Mouse (Mus musculus): ENCODE measurements around the gene Lrmda. TPM values are rescaled to one million over a fixed set of nuclear protein-coding genes. Genes with fewer than 3 reads are reported as not detected.

Lrmda gene
- polyA plus RNA-seq, 1 experiment: not detected

DNA sequence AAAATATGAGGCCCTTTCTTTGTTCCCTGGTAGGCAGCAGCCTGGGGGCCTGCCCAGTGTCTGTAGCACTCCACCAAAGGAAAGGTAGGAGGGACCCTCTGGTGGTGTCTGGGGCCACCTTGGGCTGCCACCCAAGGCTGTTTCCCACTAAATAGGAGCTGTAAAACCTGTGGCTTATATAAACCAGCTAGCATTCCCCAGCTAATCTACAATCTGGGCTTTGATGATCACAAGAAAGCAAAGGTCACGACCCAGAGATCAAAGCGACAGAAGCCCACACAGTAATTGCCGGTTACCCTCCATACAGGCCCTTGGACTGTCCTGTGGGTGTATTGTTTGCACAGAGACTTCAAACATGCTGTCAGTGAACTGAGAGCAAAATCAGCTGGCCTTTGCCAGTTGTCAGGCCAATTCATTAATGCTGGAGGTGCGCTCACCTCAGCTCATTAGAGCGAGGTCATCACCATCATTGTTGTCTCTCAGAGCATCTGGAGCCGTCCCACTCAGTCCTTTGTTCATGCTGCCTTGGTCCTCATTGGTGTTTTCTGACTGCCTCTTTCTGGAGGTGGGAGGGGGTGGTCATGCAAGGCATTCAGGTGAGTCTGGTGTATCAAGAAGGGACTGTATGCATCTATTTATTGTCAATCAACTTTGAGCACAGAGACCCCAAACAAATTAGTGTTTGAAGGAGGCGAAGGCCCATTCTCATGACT lies 570.1 kb downstream of the Lrmda start:
- no peak for TF ChIP-seq POLR2A (IDR thresholded peaks at IDR 0.05; ENCODE audit: low read depth, low read length)
- TF ChIP-seq CTCF (IDR thresholded peaks at IDR 0.05; ENCODE audit: extremely low read depth, insufficient read length, insufficient replicate concordance, low read depth, low read length): no peak
- WGBS: 33% methylated on average over 7 of the region's 7 CpGs

DNA sequence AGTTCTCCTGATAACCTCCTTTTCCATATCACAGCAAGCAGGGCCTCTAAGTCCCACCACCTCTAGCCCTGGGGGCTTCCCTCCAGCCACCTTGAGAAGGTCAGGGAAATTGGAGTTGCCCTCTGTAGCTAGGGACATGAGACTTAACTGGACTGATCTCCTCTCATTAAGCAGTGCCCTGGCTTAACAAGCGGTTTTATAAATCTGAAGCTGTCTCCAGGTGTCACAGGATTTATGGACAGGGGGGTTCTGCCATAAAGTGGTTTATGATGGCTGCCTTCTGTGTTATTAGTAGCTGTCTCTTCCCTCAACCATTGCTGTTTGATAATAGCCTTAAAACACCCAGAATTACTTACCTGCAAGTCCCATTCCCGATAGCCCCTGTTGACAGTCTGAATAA lies 571.7 kb downstream of the Lrmda start:
- no peaks in the 10 kb centered on the region for H3K27me3 ChIP-seq (ENCODE audit: control insufficient read depth, insufficient read depth, low read length)
- TF ChIP-seq POLR2A (IDR thresholded peaks at IDR 0.05; ENCODE audit: low read depth, low read length) (no peak), CTCF (IDR thresholded peaks at IDR 0.05; ENCODE audit: extremely low read depth, insufficient read length, insufficient replicate concordance, low read depth, low read length) (no peak)
- H3K4me3 ChIP-seq (ENCODE audit: low read depth, low read length): no peak overlapping the region
- no peaks in the 10 kb centered on the region for H3K36me3 ChIP-seq (ENCODE audit: control insufficient read depth, insufficient read depth, low read length)
- H3K4me1 ChIP-seq (ENCODE audit: control insufficient read depth, insufficient read depth, insufficient read length, low read length): no peaks in the 10 kb centered on the region
- no peak overlapping the region for H3K27ac ChIP-seq (ENCODE audit: insufficient read depth, low read depth, low read length)
- WGBS: 58% methylated on average over 2 of the region's 2 CpGs

More for the DNA sequence above, 570.1 kb downstream of the Lrmda start:
- Histone ChIP-seq H3K4me1 (ENCODE audit: control insufficient read depth, insufficient read depth, insufficient read length, low read length) (no peaks in the 10 kb centered on the region), H3K27me3 (ENCODE audit: control insufficient read depth, insufficient read depth, low read length) (no peaks in the 10 kb centered on the region), H3K4me3 (ENCODE audit: low read depth, low read length) (no peak overlapping the region), H3K27ac (ENCODE audit: insufficient read depth, low read depth, low read length) (no peak overlapping the region), H3K36me3 (ENCODE audit: control insufficient read depth, insufficient read depth, low read length) (no peaks in the 10 kb centered on the region)

DNA sequence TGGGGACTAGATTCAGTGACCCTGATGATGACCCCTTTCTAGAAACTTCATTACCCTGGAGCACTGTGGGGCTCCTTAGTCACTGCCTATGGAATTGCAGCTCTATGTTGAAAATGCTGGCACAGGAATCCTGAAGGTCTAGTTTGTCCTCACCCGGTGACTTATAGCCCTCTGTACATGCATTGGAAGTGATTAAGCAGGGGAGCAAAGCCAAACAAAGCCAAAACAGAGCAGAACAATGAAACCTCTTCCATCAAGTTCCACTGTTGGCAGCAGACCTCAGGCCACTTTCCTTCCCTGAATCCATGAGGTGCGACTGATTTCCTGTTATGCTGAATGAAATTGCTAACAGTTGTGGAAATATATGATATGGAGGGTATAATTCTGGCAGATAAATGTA lies 578.0 kb downstream of the Lrmda start:
- H3K4me1 ChIP-seq (ENCODE audit: control insufficient read depth, insufficient read depth, insufficient read length, low read length): no peaks in the 10 kb centered on the region
- no peaks in the 10 kb centered on the region for H3K27me3 ChIP-seq (ENCODE audit: control insufficient read depth, insufficient read depth, low read length)
- no peak overlapping the region for H3K27ac ChIP-seq (ENCODE audit: insufficient read depth, low read depth, low read length)
- WGBS: 70% methylated on average over 2 of the region's 2 CpGs
- TF ChIP-seq CTCF (IDR thresholded peaks at IDR 0.05; ENCODE audit: extremely low read depth, insufficient read length, insufficient replicate concordance, low read depth, low read length) (no peak), POLR2A (IDR thresholded peaks at IDR 0.05; ENCODE audit: low read depth, low read length) (no peak)
- no peak overlapping the region for H3K4me3 ChIP-seq (ENCODE audit: low read depth, low read length)
- H3K36me3 ChIP-seq (ENCODE audit: control insufficient read depth, insufficient read depth, low read length): no peaks in the 10 kb centered on the region

DNA sequence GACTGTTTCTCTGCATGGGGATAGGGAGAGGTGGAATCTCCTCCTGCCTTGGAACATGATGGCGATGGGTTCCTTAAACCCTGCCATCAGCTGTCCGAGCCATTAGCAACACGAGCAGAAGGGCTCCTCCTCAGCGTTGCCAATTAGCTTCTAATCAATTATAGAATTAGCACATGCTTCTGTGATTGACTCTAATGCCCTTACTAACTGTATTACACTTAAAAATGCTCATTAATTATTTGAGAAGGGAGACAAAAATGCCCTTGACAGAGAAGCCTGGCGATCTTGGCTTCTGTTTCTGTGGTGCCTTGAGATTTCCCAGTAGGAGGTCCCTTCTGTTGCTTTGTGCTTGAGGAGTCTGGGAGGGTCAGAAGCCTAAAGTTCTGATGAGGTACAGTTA lies 579.1 kb downstream of the Lrmda start:
- TF ChIP-seq CTCF (IDR thresholded peaks at IDR 0.05; ENCODE audit: extremely low read depth, insufficient read length, insufficient replicate concordance, low read depth, low read length) (no peak), POLR2A (IDR thresholded peaks at IDR 0.05; ENCODE audit: low read depth, low read length) (no peak)
- Histone ChIP-seq H3K27ac (ENCODE audit: insufficient read depth, low read depth, low read length) (no peak overlapping the region), H3K36me3 (ENCODE audit: control insufficient read depth, insufficient read depth, low read length) (no peaks in the 10 kb centered on the region), H3K27me3 (ENCODE audit: control insufficient read depth, insufficient read depth, low read length) (no peaks in the 10 kb centered on the region), H3K4me1 (ENCODE audit: control insufficient read depth, insufficient read depth, insufficient read length, low read length) (no peaks in the 10 kb centered on the region), H3K4me3 (ENCODE audit: low read depth, low read length) (no peak overlapping the region)
- WGBS: 94% methylated on average over 5 of the region's 5 CpGs

DNA sequence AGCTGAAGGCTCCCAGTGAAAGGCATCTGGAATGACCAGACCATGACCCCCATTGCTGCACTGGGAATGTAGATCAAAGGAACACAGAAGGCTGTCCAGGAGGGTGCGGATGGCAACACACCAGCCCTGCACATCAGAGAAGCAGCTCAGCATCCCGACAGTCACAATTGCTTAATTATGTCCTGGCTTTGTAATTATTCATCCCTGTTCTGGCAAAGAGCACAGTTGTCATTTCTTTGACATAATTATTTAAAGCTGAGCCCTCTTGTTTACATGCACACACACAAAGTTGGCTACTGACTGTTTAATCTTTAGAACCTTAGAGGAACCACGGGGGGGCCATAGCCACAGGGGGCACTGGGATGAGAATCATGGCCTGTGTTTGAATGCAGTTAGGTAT lies 580.7 kb downstream of the Lrmda start:
- Histone ChIP-seq H3K4me3 (ENCODE audit: low read depth, low read length) (no peak overlapping the region), H3K36me3 (ENCODE audit: control insufficient read depth, insufficient read depth, low read length) (no peaks in the 10 kb centered on the region), H3K4me1 (ENCODE audit: control insufficient read depth, insufficient read depth, insufficient read length, low read length) (no peaks in the 10 kb centered on the region), H3K27ac (ENCODE audit: insufficient read depth, low read depth, low read length) (no peak overlapping the region), H3K27me3 (ENCODE audit: control insufficient read depth, insufficient read depth, low read length) (no peaks in the 10 kb centered on the region)
- 68% methylated on average over 3 of the region's 3 CpGs for WGBS
- no peak for TF ChIP-seq CTCF (IDR thresholded peaks at IDR 0.05; ENCODE audit: extremely low read depth, insufficient read length, insufficient replicate concordance, low read depth, low read length)
- no peak for TF ChIP-seq POLR2A (IDR thresholded peaks at IDR 0.05; ENCODE audit: low read depth, low read length)

DNA sequence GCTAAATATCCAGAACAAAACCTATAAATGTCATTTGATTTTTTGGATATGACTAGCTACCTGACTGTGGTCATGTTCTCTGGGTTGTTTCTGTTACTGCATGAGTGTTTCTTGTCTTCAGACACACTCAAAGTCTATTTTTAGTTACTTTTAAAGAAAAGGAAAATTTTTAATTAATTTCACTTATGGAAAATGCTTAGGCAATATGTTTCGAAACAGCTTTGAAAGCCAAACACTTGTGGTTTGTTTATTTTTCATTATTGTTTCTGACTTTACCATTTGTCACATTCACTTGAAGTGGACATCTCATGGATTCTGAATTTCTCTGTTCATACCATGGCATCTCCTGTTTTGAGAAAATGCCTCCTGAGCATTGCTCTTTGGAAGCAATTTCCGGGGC lies 582.8 kb downstream of the Lrmda start:
- TF ChIP-seq CTCF (IDR thresholded peaks at IDR 0.05; ENCODE audit: extremely low read depth, insufficient read length, insufficient replicate concordance, low read depth, low read length) (no peak), POLR2A (IDR thresholded peaks at IDR 0.05; ENCODE audit: low read depth, low read length) (no peak)
- Histone ChIP-seq H3K36me3 (ENCODE audit: control insufficient read depth, insufficient read depth, low read length) (no peaks in the 10 kb centered on the region), H3K27ac (ENCODE audit: insufficient read depth, low read depth, low read length) (no peak overlapping the region), H3K4me3 (ENCODE audit: low read depth, low read length) (no peak overlapping the region), H3K27me3 (ENCODE audit: control insufficient read depth, insufficient read depth, low read length) (no peaks in the 10 kb centered on the region), H3K4me1 (ENCODE audit: control insufficient read depth, insufficient read depth, insufficient read length, low read length) (no peaks in the 10 kb centered on the region)
- 86% methylated on average over 2 of the region's 2 CpGs for WGBS

DNA sequence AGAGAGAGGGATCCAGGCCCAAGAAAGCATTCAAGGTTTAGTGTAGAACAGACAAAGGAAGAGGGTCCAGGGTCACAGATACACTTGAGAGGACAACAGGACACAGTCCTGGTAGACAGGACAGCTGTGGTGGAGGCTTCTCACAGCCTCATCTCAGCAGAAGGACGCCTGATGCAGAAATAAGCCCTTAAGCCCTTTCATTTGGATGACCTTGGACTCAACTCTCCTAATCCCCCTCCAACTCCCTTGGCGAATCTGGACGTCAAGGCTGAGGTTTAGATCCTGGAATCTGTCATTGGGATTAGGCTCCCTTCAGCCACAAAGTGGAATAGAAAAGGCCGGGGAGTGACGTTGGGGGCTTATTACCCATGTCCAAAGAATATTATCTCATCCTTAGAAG lies 589.1 kb downstream of the Lrmda start:
- TF ChIP-seq POLR2A (IDR thresholded peaks at IDR 0.05; ENCODE audit: low read depth, low read length) (no peak), CTCF (IDR thresholded peaks at IDR 0.05; ENCODE audit: extremely low read depth, insufficient read length, insufficient replicate concordance, low read depth, low read length) (no peak)
- Histone ChIP-seq H3K27ac (ENCODE audit: insufficient read depth, low read depth, low read length) (no peak overlapping the region), H3K36me3 (ENCODE audit: control insufficient read depth, insufficient read depth, low read length) (no peaks in the 10 kb centered on the region), H3K4me1 (ENCODE audit: control insufficient read depth, insufficient read depth, insufficient read length, low read length) (no peaks in the 10 kb centered on the region), H3K27me3 (ENCODE audit: control insufficient read depth, insufficient read depth, low read length) (no peaks in the 10 kb centered on the region), H3K4me3 (ENCODE audit: low read depth, low read length) (no peak overlapping the region)
- WGBS: 70% methylated on average over 5 of the region's 5 CpGs
